Mouse (Mus musculus): ENCODE results near the gene Stam. TPM values are rescaled to one million over a fixed set of nuclear protein-coding genes. Genes with fewer than 3 reads are reported as not detected.

The Stam gene
- polyA plus RNA-seq, 1 experiment from 2014 or later: 71.0 TPM

- no peak for DNase-seq (ENCODE audit: low spot score)
- H3K36me3 ChIP-seq (ENCODE audit: control insufficient read depth, insufficient read depth, low read length): no peaks in the 10 kb centered on the region
Observed at GRCm38 (mm10) chr2:14159756-14160155, 85.9 kb downstream of the Stam start.

GRCm38 (mm10) chr2:14164459-14165030 lies 90.6 kb downstream of the Stam start:
- Histone ChIP-seq H3K4me2 (ENCODE audit: low read depth, low read length) (no peak overlapping the region), H3K4me3 (ENCODE audit: low read depth, low read length) (no peak overlapping the region), H3K27ac (replicated peaks; ENCODE audit: low read depth, low read length) (no peak overlapping the region; the same call in 1 of the 2 replicates), H3K9ac (ENCODE audit: low read depth, low read length) (no peak overlapping the region), H3K27me3 (replicated peaks; ENCODE audit: control insufficient read depth, insufficient read depth, low read length) (no peaks in the 10 kb centered on the region), H3K36me3 (ENCODE audit: control insufficient read depth, insufficient read depth, low read length) (no peaks in the 10 kb centered on the region), H3K4me1 (ENCODE audit: control insufficient read depth, insufficient read depth, low read length) (no peaks in the 10 kb centered on the region), H3K9me3 (ENCODE audit: control insufficient read depth, low read length) (no peaks in the 10 kb centered on the region)
- no peak for DNase-seq (ENCODE audit: low spot score)
- 74% methylated on average over 5 of the region's 5 CpGs for WGBS
- ATAC-seq (ENCODE audit: low read depth): no peak

More at GRCm38 (mm10) chr2:14159756-14160155, 85.9 kb downstream of the Stam start:
- H3K9me3 ChIP-seq (ENCODE audit: control insufficient read depth, low read length): no peaks in the 10 kb centered on the region
- ATAC-seq (ENCODE audit: low read depth): 0 out of 2 replicates have a peak, but pooled peaks have one; percentile 18
- WGBS: 67% methylated on average over 2 of the region's 2 CpGs
- no peak overlapping the region for H3K4me2 ChIP-seq (ENCODE audit: low read depth, low read length)
- H3K9ac ChIP-seq (ENCODE audit: low read depth, low read length): no peak overlapping the region
- H3K4me1 ChIP-seq (ENCODE audit: control insufficient read depth, insufficient read depth, low read length): no peaks in the 10 kb centered on the region
- no peak overlapping the region for H3K4me3 ChIP-seq (ENCODE audit: low read depth, low read length)
- H3K27me3 ChIP-seq (replicated peaks; ENCODE audit: control insufficient read depth, insufficient read depth, low read length): no peaks in the 10 kb centered on the region
- H3K27ac ChIP-seq (replicated peaks; ENCODE audit: low read depth, low read length): no peak overlapping the region

GRCm38 (mm10) chr2:14165066-14165465 lies 91.2 kb downstream of the Stam start:
- H3K27ac ChIP-seq (replicated peaks; ENCODE audit: low read depth, low read length): no peak overlapping the region; the same call in 1 of the 2 replicates
- no peak overlapping the region for H3K9ac ChIP-seq (ENCODE audit: low read depth, low read length)
- WGBS: 80% methylated on average over 2 of the region's 2 CpGs
- DNase-seq (ENCODE audit: low spot score): no peak
- no peaks in the 10 kb centered on the region for H3K27me3 ChIP-seq (replicated peaks; ENCODE audit: control insufficient read depth, insufficient read depth, low read length)
- ATAC-seq (ENCODE audit: low read depth): no peak
- no peaks in the 10 kb centered on the region for H3K4me1 ChIP-seq (ENCODE audit: control insufficient read depth, insufficient read depth, low read length)
- H3K4me2 ChIP-seq (ENCODE audit: low read depth, low read length): no peak overlapping the region
- H3K36me3 ChIP-seq (ENCODE audit: control insufficient read depth, insufficient read depth, low read length): no peaks in the 10 kb centered on the region
- H3K4me3 ChIP-seq (ENCODE audit: low read depth, low read length): no peak overlapping the region
- H3K9me3 ChIP-seq (ENCODE audit: control insufficient read depth, low read length): no peaks in the 10 kb centered on the region

- H3K27ac ChIP-seq (replicated peaks; ENCODE audit: low read depth, low read length): no peak overlapping the region
- H3K9me3 ChIP-seq (ENCODE audit: control insufficient read depth, low read length): no peaks in the 10 kb centered on the region
- H3K4me1 ChIP-seq (ENCODE audit: control insufficient read depth, insufficient read depth, low read length): no peaks in the 10 kb centered on the region
- H3K9ac ChIP-seq (ENCODE audit: low read depth, low read length): no peak overlapping the region
- DNase-seq (ENCODE audit: low spot score) (peak; percentile 43), ATAC-seq (ENCODE audit: low read depth) (0 out of 2 replicates have a peak, but pooled peaks have one; percentile 18)
- H3K27me3 ChIP-seq (replicated peaks; ENCODE audit: control insufficient read depth, insufficient read depth, low read length): no peaks in the 10 kb centered on the region
- WGBS: 68% methylated on average over 3 of the region's 3 CpGs
- H3K4me2 ChIP-seq (ENCODE audit: low read depth, low read length): no peak overlapping the region
- H3K4me3 ChIP-seq (ENCODE audit: low read depth, low read length): no peak overlapping the region
- H3K36me3 ChIP-seq (ENCODE audit: control insufficient read depth, insufficient read depth, low read length): no peaks in the 10 kb centered on the region
Observed at GRCm38 (mm10) chr2:14165618-14166344, 91.9 kb downstream of the Stam start.

GRCm38 (mm10) chr2:14167721-14168120 lies 93.8 kb downstream of the Stam start:
- H3K36me3 ChIP-seq (ENCODE audit: control insufficient read depth, insufficient read depth, low read length): no peaks in the 10 kb centered on the region
- DNase-seq (ENCODE audit: low spot score) (no peak), ATAC-seq (ENCODE audit: low read depth) (no peak)
- no peak overlapping the region for H3K9ac ChIP-seq (ENCODE audit: low read depth, low read length)
- H3K4me1 ChIP-seq (ENCODE audit: control insufficient read depth, insufficient read depth, low read length): no peaks in the 10 kb centered on the region
- H3K27me3 ChIP-seq (replicated peaks; ENCODE audit: control insufficient read depth, insufficient read depth, low read length): no peaks in the 10 kb centered on the region
- H3K4me2 ChIP-seq (ENCODE audit: low read depth, low read length): no peak overlapping the region
- no peak overlapping the region for H3K27ac ChIP-seq (replicated peaks; ENCODE audit: low read depth, low read length)
- H3K9me3 ChIP-seq (ENCODE audit: control insufficient read depth, low read length): no peaks in the 10 kb centered on the region
- no peak overlapping the region for H3K4me3 ChIP-seq (ENCODE audit: low read depth, low read length)

- H3K27ac ChIP-seq (replicated peaks; ENCODE audit: low read depth, low read length): no peak within 1 kb of the TSS
- H3K4me3 ChIP-seq (ENCODE audit: low read depth, low read length): no peak within 1 kb of the TSS
- WGBS: 61% methylated on average over 3 of the region's 3 CpGs
- H3K36me3 ChIP-seq (ENCODE audit: control insufficient read depth, insufficient read depth, low read length): no peaks in the 10 kb centered on the region
- no peak within 1 kb of the TSS for H3K4me2 ChIP-seq (ENCODE audit: low read depth, low read length)
- H3K4me1 ChIP-seq (ENCODE audit: control insufficient read depth, insufficient read depth, low read length): no peaks in the 10 kb centered on the region
- no peaks in the 10 kb centered on the region for H3K27me3 ChIP-seq (replicated peaks; ENCODE audit: control insufficient read depth, insufficient read depth, low read length)
- H3K9me3 ChIP-seq (ENCODE audit: control insufficient read depth, low read length): no peaks in the 10 kb centered on the region
- DNase-seq (ENCODE audit: low spot score) (no peak), ATAC-seq (ENCODE audit: low read depth) (no peak)
- H3K9ac ChIP-seq (ENCODE audit: low read depth, low read length): no peak within 1 kb of the TSS
Observed at GRCm38 (mm10) chr2:14174334-14174733, 100.4 kb downstream of the Stam start, which contains the start of gene Tmem236. Tmem236 (plus strand) TSS chr2:14174523.

GRCm38 (mm10) chr2:14176460-14177193 lies 102.7 kb downstream of the Stam start:
- no peaks in the 10 kb centered on the region for H3K4me1 ChIP-seq (ENCODE audit: control insufficient read depth, insufficient read depth, low read length)
- H3K4me2 ChIP-seq (ENCODE audit: low read depth, low read length): no peak overlapping the region
- no peak overlapping the region for H3K9ac ChIP-seq (ENCODE audit: low read depth, low read length)
- no peak overlapping the region for H3K4me3 ChIP-seq (ENCODE audit: low read depth, low read length)
- H3K27me3 ChIP-seq (replicated peaks; ENCODE audit: control insufficient read depth, insufficient read depth, low read length): no peaks in the 10 kb centered on the region
- H3K36me3 ChIP-seq (ENCODE audit: control insufficient read depth, insufficient read depth, low read length): no peaks in the 10 kb centered on the region
- DNase-seq (ENCODE audit: low spot score) (no peak), ATAC-seq (ENCODE audit: low read depth) (no peak)
- H3K27ac ChIP-seq (replicated peaks; ENCODE audit: low read depth, low read length): no peak overlapping the region
- no peaks in the 10 kb centered on the region for H3K9me3 ChIP-seq (ENCODE audit: control insufficient read depth, low read length)
- 65% methylated on average over 2 of the region's 2 CpGs for WGBS

- no peak for ATAC-seq (ENCODE audit: low read depth)
- Histone ChIP-seq H3K9ac (ENCODE audit: low read depth, low read length) (no peak overlapping the region), H3K27ac (replicated peaks; ENCODE audit: low read depth, low read length) (no peak overlapping the region), H3K4me2 (ENCODE audit: low read depth, low read length) (no peak overlapping the region), H3K27me3 (replicated peaks; ENCODE audit: control insufficient read depth, insufficient read depth, low read length) (no peaks in the 10 kb centered on the region), H3K4me1 (ENCODE audit: control insufficient read depth, insufficient read depth, low read length) (no peaks in the 10 kb centered on the region), H3K36me3 (ENCODE audit: control insufficient read depth, insufficient read depth, low read length) (no peaks in the 10 kb centered on the region), H3K4me3 (ENCODE audit: low read depth, low read length) (no peak overlapping the region), H3K9me3 (ENCODE audit: control insufficient read depth, low read length) (no peaks in the 10 kb centered on the region)
- DNase-seq (ENCODE audit: low spot score): no peak
Observed at GRCm38 (mm10) chr2:14184375-14184774, 110.5 kb downstream of the Stam start.

All from embryonic facial prominence, embryonic 14.5 days (tissue).